Mouse (Mus musculus) heart, postnatal 0 days (tissue): ENCODE results near the gene Gfod1.

Experiments
- CTCF ChIP-seq: IDR thresholded peaks from 2 replicates; pipeline ENCODE4 v1.5.1; 2016; ENCODE audit warnings: antibody characterized with exemption, control low read depth, low read depth
- EP300 ChIP-seq: IDR thresholded peaks from 2 replicates; pipeline ENCODE4 v1.6.1; 2016; ENCODE audit warnings: antibody characterized with exemption, low read depth

DNA sequence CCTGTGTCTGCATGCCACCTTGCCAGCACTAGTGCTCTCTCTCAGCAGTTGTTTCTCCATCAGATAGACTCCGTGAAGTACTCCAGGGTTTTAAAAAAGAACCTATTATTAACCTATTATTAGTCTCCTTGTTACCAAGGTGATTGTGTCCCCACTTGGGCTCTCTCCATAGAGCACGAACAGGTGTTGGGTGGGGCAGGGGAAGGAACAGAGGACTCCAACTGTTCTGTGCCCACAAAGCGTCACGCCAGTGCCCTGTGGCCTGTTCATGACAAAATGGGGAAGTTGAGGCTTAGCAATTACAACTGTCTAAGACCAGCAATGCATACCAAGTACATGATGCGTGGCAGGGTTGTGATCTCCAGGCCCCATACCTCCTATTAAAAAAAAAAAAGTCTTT, 94.4 kb downstream of the Gfod1 start:
- no peak for TF ChIP-seq CTCF
- TF ChIP-seq EP300, result no peak
